Mouse (Mus musculus) neural tube, embryonic 12.5 days (tissue): ENCODE results near the gene Dnttip2. TPM values are rescaled to one million over a fixed set of nuclear protein-coding genes. Genes with fewer than 3 reads are reported as not detected.

Source experiments
- ATAC-seq: fragments of 200-750 bp; cut with Nextera tagmentation; 2 replicates; pipeline ENCODE4 v1.8.0; 2017; ENCODE audit warnings: low read depth, mild to moderate bottlenecking, moderate TSS enrichment, moderate library complexity; ENCODE audit not compliant: low FRiP score
- H3K27ac ChIP-seq: fragments of 300-500 bp; sonication (generic); 2 replicates; pipeline ENCODE4 v1.5.1; 2016
- H3K27me3 ChIP-seq: fragments of 300-500 bp; sonication (generic); replicated peaks from 2 replicates; pipeline ENCODE4 v1.6.1; 2016; ENCODE audit warnings: mild to moderate bottlenecking
- H3K36me3 ChIP-seq: fragments of 300-500 bp; sonication (generic); 2 replicates; pipeline ENCODE4 v1.6.1; 2016; ENCODE audit warnings: mild to moderate bottlenecking
- H3K4me1 ChIP-seq: fragments of 300-500 bp; sonication (generic); 2 replicates; pipeline ENCODE4 v1.6.1; 2016
- H3K4me2 ChIP-seq: fragments of 300-500 bp; sonication (generic); replicated peaks from 2 replicates; pipeline ENCODE4 v1.6.1; 2016; ENCODE audit warnings: mild to moderate bottlenecking
- H3K4me3 ChIP-seq: fragments of 300-500 bp; sonication (generic); 2 replicates; pipeline ENCODE4 v1.5.1; 2016
- H3K9ac ChIP-seq: fragments of 300-500 bp; sonication (generic); 2 replicates; pipeline ENCODE4 v1.6.1; 2016; ENCODE audit warnings: mild to moderate bottlenecking
- H3K9me3 ChIP-seq: fragments of 300-500 bp; sonication (generic); 2 replicates; pipeline ENCODE4 v1.6.1; 2016; ENCODE audit warnings: mild to moderate bottlenecking
- WGBS: fragments of 180-500 bp; shearing (Covaris S2); methylation state at CpG from one replicate; pipeline ENCODE4 v1.1.7; 2016; 5-methylcytosine and 5-hydroxymethylcytosine counted together
- polyA plus RNA-seq: library from polyadenylated mRNA; unstranded; fragments of >200 nt; fragmentation: Nextera tagmentation; extraction: Ambion mirVana; gene quantifications from 2 replicates; pipeline ENCODE4 v1.2.1, GENCODE M21; 2016

The Dnttip2 gene
- polyA plus RNA-seq, 1 experiment from 2014 or later = 72.8 TPM

DNA sequence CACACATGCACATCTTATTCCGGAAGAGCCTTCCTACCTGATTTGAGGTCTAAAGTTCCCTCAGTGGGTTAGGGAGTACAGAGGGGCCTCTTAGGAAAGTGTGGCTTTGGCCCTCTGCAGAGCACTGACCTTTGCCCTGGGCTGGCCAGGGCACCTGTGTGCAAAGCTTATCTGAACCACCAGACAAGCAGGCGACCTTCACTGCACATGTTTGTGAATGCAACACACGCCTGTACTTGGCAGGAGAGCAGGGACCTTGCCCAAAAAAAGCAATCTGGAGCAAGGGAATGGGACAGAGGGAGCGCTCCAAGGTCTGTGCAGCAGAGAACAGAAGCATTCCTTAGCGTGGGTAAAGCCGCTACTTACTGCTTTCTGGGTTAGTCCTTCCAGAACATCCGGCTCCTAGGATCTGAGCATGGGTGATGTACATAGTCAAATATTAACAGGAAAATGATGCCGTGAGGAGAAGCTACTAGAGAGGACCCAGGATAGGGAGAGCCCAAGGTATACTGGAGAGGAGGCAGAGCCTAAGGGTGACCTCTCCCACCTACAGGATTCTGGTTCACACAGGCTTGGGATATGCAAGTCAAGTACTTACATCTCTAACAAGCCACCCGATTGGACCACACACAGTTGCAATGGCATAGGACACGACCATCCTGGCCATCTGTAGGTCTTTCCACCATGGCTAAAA lies 38.9 kb downstream of the Dnttip2 start:
- H3K9me3 ChIP-seq = no peaks in the 10 kb centered on the region
- H3K27me3 ChIP-seq = no peaks in the 10 kb centered on the region
- no peak overlapping the region for H3K27ac ChIP-seq
- H3K4me1 ChIP-seq = peaks cover 10% of the 10 kb centered on the region
- H3K36me3 ChIP-seq = no peaks in the 10 kb centered on the region
- H3K9ac ChIP-seq = no peak overlapping the region
- ATAC-seq = no peak
- H3K4me2 ChIP-seq = no peak overlapping the region
- 81% methylated on average over 10 of the region's 10 CpGs for WGBS
- H3K4me3 ChIP-seq = no peak overlapping the region

DNA sequence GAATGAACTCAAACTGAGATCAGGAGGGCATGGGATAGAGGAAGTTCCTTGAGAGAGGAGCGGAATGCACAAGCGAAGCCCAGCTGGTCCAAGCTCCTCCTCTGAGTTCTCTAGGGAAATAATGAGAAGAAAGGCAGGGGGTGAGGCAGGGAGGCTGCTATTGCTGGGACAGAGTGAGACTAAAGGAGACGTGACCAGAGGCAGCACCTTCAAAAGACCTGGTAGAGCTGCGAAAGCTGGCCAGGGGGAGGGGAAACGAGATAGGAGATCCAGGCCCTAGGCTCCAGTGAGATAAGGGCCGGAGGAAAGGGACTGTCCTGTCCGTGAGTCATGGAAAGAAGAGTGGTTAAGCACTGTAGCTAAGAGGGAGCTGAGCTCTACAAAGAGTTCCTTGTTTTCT lies 39.7 kb downstream of the Dnttip2 start:
- 60% methylated on average over 7 of the region's 7 CpGs for WGBS
- ATAC-seq = no peak
- Histone ChIP-seq H3K27me3 (no peaks in the 10 kb centered on the region), H3K9ac (no peak overlapping the region), H3K36me3 (no peaks in the 10 kb centered on the region), H3K9me3 (no peaks in the 10 kb centered on the region), H3K27ac (no peak overlapping the region), H3K4me2 (no peak overlapping the region), H3K4me3 (no peak overlapping the region), H3K4me1 (peaks cover 10% of the 10 kb centered on the region)

DNA sequence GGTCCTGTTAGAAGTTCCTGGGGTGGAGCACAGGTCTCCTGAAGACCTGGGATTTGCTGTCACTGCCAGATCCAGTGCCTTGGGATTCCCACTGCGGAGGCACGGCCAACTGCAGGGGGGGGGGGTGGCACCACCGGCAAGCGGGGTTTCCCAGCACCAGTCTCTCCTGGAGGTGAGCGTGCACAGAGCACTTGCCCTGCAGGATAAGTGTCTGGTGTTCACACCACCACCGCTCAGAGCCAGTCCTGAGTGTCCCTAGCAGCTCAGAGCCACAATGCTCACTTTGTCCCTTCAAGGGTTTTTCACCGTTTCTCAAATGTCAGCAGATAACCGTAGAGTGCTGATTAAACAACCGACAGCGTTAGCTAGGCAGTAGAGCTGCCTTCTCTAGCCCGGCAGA lies 42.4 kb downstream of the Dnttip2 start:
- H3K4me2 ChIP-seq = peak overlapping the region; percentile 34; the same call in 1 of the 2 replicates
- no peak overlapping the region for H3K27ac ChIP-seq
- no peaks in the 10 kb centered on the region for H3K36me3 ChIP-seq
- no peaks in the 10 kb centered on the region for H3K27me3 ChIP-seq
- H3K9me3 ChIP-seq = no peaks in the 10 kb centered on the region
- 24% methylated on average over 11 of the region's 11 CpGs for WGBS
- no peak overlapping the region for H3K9ac ChIP-seq
- peaks cover 12% of the 10 kb centered on the region for H3K4me1 ChIP-seq
- H3K4me3 ChIP-seq = no peak overlapping the region
- no peak for ATAC-seq

DNA sequence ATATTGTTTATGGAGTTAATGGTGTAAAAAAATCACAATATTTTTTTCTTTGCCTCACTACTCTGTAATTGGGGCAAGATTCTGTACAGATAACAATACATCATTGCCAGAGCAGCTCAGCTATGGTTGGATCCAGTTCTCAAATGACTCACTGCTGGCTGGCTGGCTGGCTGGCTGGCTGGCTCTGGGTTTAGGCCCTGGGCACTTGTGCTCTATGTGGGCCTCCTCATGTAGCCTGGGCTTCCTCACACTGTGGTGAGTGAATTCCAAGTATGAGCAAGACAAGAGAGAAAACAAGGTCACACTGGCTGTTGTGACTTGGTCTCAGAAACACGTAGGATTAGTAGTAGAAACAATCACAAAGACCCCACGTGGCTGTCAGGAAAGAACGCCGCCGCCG lies 43.2 kb downstream of the Dnttip2 start:
- Histone ChIP-seq H3K4me1 (peaks cover 19% of the 10 kb centered on the region), H3K36me3 (no peaks in the 10 kb centered on the region), H3K27me3 (no peaks in the 10 kb centered on the region), H3K27ac (no peak overlapping the region), H3K4me2 (no peak overlapping the region), H3K9me3 (no peaks in the 10 kb centered on the region), H3K4me3 (no peak overlapping the region), H3K9ac (no peak overlapping the region)
- WGBS = 85% methylated on average over 6 of the region's 6 CpGs
- ATAC-seq = no peak

DNA sequence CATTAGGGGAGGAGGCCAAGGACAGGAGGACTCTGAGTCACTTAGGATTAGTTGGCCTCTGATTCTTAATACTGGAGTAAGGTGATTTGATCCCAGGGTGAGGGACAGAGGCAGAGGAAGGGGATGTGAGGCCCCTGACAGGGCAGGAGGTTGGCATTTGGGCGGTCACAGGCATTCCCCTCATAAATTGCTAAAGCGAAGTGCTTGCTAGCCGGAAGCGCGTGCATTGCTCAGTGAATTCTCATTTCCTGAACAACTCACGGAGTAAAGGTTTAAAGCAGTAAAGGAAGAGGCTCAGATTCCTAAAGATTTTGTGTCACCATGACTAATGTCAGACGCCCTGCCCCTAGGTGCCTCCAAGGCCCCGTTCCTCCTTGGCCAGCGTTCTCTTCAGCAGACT lies 48.0 kb downstream of the Dnttip2 start:
- H3K27me3 ChIP-seq = no peaks in the 10 kb centered on the region
- no peak overlapping the region for H3K27ac ChIP-seq
- H3K9ac ChIP-seq = no peak overlapping the region
- H3K36me3 ChIP-seq = no peaks in the 10 kb centered on the region
- H3K4me3 ChIP-seq = no peak overlapping the region
- 0 out of 2 replicates have a peak, but pooled peaks have one; percentile 44 for ATAC-seq
- 0 out of 2 replicates have a peak, but pooled peaks cover 9% of the 10 kb centered on the region for H3K4me1 ChIP-seq
- 43% methylated on average over 9 of the region's 9 CpGs for WGBS
- H3K4me2 ChIP-seq = no peak overlapping the region
- H3K9me3 ChIP-seq = no peaks in the 10 kb centered on the region

DNA sequence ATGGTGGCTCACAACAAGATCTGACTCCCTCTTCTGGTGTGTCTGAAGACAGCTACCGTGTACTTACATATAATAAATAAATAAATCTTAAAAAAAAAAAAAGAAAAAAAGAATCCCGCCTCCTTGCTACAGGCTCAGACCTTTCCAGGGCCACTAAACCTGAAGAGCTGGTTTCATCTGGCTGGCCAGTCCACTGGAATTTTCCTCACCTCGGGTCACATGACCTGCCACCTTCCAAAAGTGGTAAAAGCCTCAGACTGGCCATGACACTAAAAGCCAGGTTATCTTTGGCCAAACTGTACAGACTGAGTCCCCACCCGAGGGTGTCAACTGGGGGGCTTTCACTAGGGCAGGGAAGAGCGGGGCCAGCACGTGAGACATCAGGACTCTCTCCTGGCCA lies 49.7 kb downstream of the Dnttip2 start:
- WGBS = 91% methylated on average over 6 of the region's 6 CpGs

DNA sequence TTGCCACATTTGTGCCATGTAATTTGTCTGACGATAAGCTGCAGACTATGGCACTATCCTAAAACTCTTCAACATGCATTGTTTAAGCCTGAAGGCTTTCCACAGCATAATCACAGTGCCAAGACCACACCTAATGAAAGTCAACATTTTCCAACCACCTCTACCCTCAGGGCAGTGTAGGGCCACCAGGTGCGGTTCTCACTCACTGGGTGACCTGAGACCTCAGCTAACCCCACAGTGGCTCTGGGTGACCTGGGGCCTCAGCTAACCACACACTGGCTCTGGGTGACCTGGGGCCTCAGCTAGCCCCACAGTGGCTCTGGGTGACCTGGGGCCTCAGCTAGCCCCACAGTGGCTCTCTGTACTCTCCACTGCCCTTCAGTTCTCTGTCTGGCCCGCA lies 50.3 kb downstream of the Dnttip2 start:
- Histone ChIP-seq H3K36me3 (no peaks in the 10 kb centered on the region), H3K4me1 (0 out of 2 replicates have a peak, but pooled peaks cover 9% of the 10 kb centered on the region), H3K9ac (no peak overlapping the region), H3K9me3 (no peaks in the 10 kb centered on the region), H3K4me3 (no peak overlapping the region), H3K27ac (no peak overlapping the region), H3K4me2 (no peak overlapping the region), H3K27me3 (no peaks in the 10 kb centered on the region)
- 89% methylated on average over 3 of the region's 3 CpGs for WGBS
- no peak for ATAC-seq

More for the DNA sequence above, 49.7 kb downstream of the Dnttip2 start:
- Histone ChIP-seq H3K36me3 (no peaks in the 10 kb centered on the region), H3K9ac (no peak overlapping the region), H3K27ac (no peak overlapping the region), H3K4me3 (no peak overlapping the region), H3K27me3 (no peaks in the 10 kb centered on the region), H3K4me2 (no peak overlapping the region), H3K9me3 (no peaks in the 10 kb centered on the region), H3K4me1 (0 out of 2 replicates have a peak, but pooled peaks cover 9% of the 10 kb centered on the region)
- ATAC-seq = no peak

DNA sequence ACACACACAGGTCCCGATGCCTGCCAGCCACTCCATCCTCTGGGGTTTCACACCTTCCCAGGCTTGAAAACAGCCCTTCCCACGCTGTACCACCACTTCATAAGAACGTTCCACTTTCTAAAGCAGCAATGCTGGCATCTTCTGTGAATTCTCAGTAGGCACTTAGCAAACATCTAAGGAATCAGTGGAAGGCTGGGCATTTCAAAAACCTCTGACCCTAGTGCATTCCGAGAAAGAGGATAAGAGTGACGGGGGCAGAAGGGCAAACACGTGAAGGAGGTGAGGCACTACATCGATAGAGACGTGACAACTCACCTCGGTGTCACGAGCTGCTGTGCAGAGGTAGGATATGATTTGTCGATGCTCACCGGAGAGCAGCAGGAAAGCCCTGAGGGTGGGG lies 56.3 kb downstream of the Dnttip2 start:
- no peaks in the 10 kb centered on the region for H3K27me3 ChIP-seq
- WGBS = 88% methylated on average over 12 of the region's 12 CpGs
- H3K4me2 ChIP-seq = no peak overlapping the region
- no peak overlapping the region for H3K27ac ChIP-seq
- H3K4me3 ChIP-seq = no peak overlapping the region
- no peak for ATAC-seq
- H3K36me3 ChIP-seq = no peaks in the 10 kb centered on the region
- H3K9me3 ChIP-seq = no peaks in the 10 kb centered on the region
- 0 out of 2 replicates have a peak, but pooled peaks cover 5% of the 10 kb centered on the region for H3K4me1 ChIP-seq
- no peak overlapping the region for H3K9ac ChIP-seq

DNA sequence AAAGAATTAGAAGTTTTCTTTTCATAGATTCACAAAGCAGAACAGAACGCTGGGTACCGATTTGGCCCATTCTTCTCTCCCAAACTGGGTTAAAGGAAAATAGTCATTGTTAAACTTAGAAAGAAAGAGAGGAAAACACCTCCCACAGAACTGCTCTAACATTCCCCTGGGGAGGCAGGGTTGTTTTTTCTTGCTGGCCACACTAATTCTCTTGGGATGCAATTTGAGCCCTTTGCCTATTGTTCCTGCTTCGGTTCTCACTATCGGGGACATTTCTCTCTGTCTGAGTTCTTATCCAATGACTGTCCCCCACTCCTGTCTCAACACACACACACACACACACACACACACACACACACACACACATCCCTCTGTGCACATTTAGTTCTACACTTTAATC lies 59.3 kb downstream of the Dnttip2 start:
- no peak overlapping the region for H3K27ac ChIP-seq
- no peaks in the 10 kb centered on the region for H3K36me3 ChIP-seq
- no peak overlapping the region for H3K4me2 ChIP-seq
- no peak overlapping the region for H3K9ac ChIP-seq
- no peaks in the 10 kb centered on the region for H3K27me3 ChIP-seq
- H3K4me3 ChIP-seq = no peak overlapping the region
- no peak for ATAC-seq
- WGBS = 23% methylated on average over 4 of the region's 4 CpGs
- H3K4me1 ChIP-seq = 0 out of 2 replicates have a peak, but pooled peaks cover 5% of the 10 kb centered on the region
- H3K9me3 ChIP-seq = no peaks in the 10 kb centered on the region

DNA sequence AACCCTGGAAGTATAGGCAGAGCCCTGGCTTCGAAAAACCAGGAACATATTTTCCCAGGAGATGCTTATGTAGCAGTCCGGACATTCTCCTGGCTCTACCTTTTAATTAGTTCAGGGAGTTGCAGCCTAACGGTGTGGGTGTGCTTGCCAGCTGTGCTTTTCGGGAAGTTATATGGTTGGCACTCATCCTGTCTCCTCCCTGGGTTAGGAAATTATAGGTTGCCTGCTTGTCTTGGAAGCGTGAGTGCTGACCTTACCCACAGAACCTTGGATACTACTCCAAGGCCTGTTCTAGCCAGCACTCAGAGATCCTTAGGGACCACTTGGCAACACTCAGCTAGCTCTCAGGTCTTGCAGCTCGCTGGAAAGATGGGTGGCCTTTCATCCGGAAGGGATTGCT lies 59.7 kb downstream of the Dnttip2 start:
- no peak for ATAC-seq

DNA sequence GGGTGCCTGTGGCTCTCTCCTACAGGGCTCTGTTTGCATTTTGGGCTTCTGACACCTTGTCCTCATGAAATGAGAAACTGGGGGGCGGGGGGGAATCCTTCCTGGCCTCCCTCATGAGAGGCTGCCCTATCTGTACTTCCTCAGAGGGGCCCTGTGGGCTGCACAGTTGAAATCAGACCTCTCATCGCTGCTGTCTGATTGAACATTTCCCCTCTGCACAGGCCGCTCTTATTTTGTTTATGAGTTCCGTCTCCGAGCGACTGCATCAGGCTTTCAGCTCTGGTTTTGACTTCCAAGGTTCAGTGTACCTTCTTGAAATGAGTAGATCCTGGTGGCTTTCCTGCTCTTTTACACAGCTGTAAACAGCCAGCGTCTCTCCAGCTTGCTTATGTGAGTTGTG lies 60.2 kb downstream of the Dnttip2 start:
- 70% methylated on average over 7 of the region's 7 CpGs for WGBS
- Histone ChIP-seq H3K4me2 (no peak overlapping the region), H3K4me3 (no peak overlapping the region), H3K9me3 (no peaks in the 10 kb centered on the region), H3K27me3 (no peaks in the 10 kb centered on the region), H3K27ac (no peak overlapping the region), H3K36me3 (no peaks in the 10 kb centered on the region), H3K4me1 (0 out of 2 replicates have a peak, but pooled peaks cover 5% of the 10 kb centered on the region), H3K9ac (no peak overlapping the region)
- ATAC-seq = no peak

More for the DNA sequence above, 59.7 kb downstream of the Dnttip2 start:
- WGBS = 50% methylated on average over 7 of the region's 7 CpGs
- no peak overlapping the region for H3K4me3 ChIP-seq
- no peak overlapping the region for H3K9ac ChIP-seq
- no peak overlapping the region for H3K4me2 ChIP-seq
- 0 out of 2 replicates have a peak, but pooled peaks cover 5% of the 10 kb centered on the region for H3K4me1 ChIP-seq
- no peak overlapping the region for H3K27ac ChIP-seq
- no peaks in the 10 kb centered on the region for H3K36me3 ChIP-seq
- H3K27me3 ChIP-seq = no peaks in the 10 kb centered on the region
- no peaks in the 10 kb centered on the region for H3K9me3 ChIP-seq
